Mouse (Mus musculus) hindbrain, postnatal 0 days (tissue): ENCODE measurements around the gene Triobp. TPM values are rescaled to one million over a fixed set of nuclear protein-coding genes. Genes with fewer than 3 reads are reported as not detected.

Experiments
- ATAC-seq: fragments of 200-750 bp; cut with Nextera tagmentation; 2 replicates; pipeline ENCODE4 v1.8.0; 2017; ENCODE audit warnings: mild to moderate bottlenecking, moderate TSS enrichment, moderate library complexity
- DNase-seq: peaks from one replicate; pipeline ENCODE4 v3.0.0-alpha.2; 2015; ENCODE audit warnings: low spot score
- H3K27ac ChIP-seq: fragments of 300-500 bp; sonication (generic); 2 replicates; pipeline ENCODE4 v1.5.1; 2014; ENCODE audit warnings: mild to moderate bottlenecking
- H3K27me3 ChIP-seq: fragments of 300-500 bp; sonication (generic); 2 replicates; pipeline ENCODE4 v1.6.1; 2014; ENCODE audit warnings: low read length, mixed read lengths; ENCODE audit not compliant: insufficient read depth
- H3K36me3 ChIP-seq: fragments of 300-500 bp; sonication (generic); 2 replicates; pipeline ENCODE4 v1.6.1; 2014; ENCODE audit warnings: low read length, mixed read lengths; ENCODE audit not compliant: insufficient read depth
- H3K4me1 ChIP-seq: fragments of 300-500 bp; sonication (generic); 2 replicates; pipeline ENCODE4 v1.6.1; 2014; ENCODE audit warnings: antibody characterized with exemption, low read length, mixed read lengths; ENCODE audit not compliant: insufficient read depth
- H3K4me2 ChIP-seq: fragments of 300-500 bp; sonication (generic); 2 replicates; pipeline ENCODE4 v1.6.1; 2014; ENCODE audit warnings: low read depth, mild to moderate bottlenecking, low read length, moderate library complexity, mixed read lengths
- H3K4me3 ChIP-seq: fragments of 300-500 bp; sonication (generic); 2 replicates; pipeline ENCODE4 v1.5.1; 2014; ENCODE audit warnings: low read length
- H3K9ac ChIP-seq: fragments of 300-500 bp; sonication (generic); replicated peaks from 2 replicates; pipeline ENCODE4 v1.6.1; 2014; ENCODE audit warnings: mild to moderate bottlenecking, low read length, moderate library complexity, mixed read lengths
- H3K9me3 ChIP-seq: fragments of 300-500 bp; sonication (generic); 2 replicates; pipeline ENCODE4 v1.6.1; 2016; ENCODE audit warnings: low read length, mixed read lengths
- CTCF ChIP-seq: IDR thresholded peaks from 2 replicates; pipeline ENCODE4 v1.5.1; 2016; ENCODE audit warnings: antibody characterized with exemption, control low read depth, low read depth
- WGBS: fragments of 180-500 bp; shearing (Covaris S2); extraction: QIAGEN DNeasy Blood & Tissue Kit; methylation state at CpG from one replicate; pipeline ENCODE4 v1.1.7; 2014; 5-methylcytosine and 5-hydroxymethylcytosine counted together
- polyA plus RNA-seq: library from polyadenylated mRNA; unstranded; fragments of >200 nt; fragmentation: Nextera tagmentation; extraction: Ambion mirVana; gene quantifications from 2 replicates; pipeline ENCODE4 v1.2.1, GENCODE M21; 2015
- total RNA-seq: library from RNA; depleted of rRNA; stranded (reverse); fragments of >200 nt; gene quantifications from 2 replicates; pipeline ENCODE4 v1.2.3, GENCODE M21; 2014

The Triobp gene
- total and polyA plus RNA-seq, 2 experiments from 2014 or later: 20.7 to 57.6 TPM

- no peak for TF ChIP-seq CTCF
- H3K36me3 ChIP-seq: no peaks in the 10 kb centered on the region
- H3K4me2 ChIP-seq: no peak overlapping the region
- WGBS: 36% methylated on average over 4 of the region's 4 CpGs
- no peaks in the 10 kb centered on the region for H3K27me3 ChIP-seq
- no peak overlapping the region for H3K27ac ChIP-seq
- H3K9ac ChIP-seq: peak overlapping the region; percentile 21; the same call in 1 of the 2 replicates
- peak; percentile 28 for DNase-seq
- ATAC-seq: no peak
- H3K9me3 ChIP-seq: no peaks in the 10 kb centered on the region
- H3K4me1 ChIP-seq: no peaks in the 10 kb centered on the region; the same call in 1 of the 2 replicates
- H3K4me3 ChIP-seq: no peak overlapping the region
These were observed 31.4 kb downstream of the Triobp start for GRCm38 (mm10) chr15:78978875-78979274.

- 87% methylated on average over 4 of the region's 4 CpGs for WGBS
- DNase-seq (no peak), ATAC-seq (no peak)
- Histone ChIP-seq H3K4me1 (no peaks in the 10 kb centered on the region; the same call in 1 of the 2 replicates), H3K27me3 (no peaks in the 10 kb centered on the region), H3K4me3 (no peak overlapping the region), H3K4me2 (no peak overlapping the region), H3K9ac (no peak overlapping the region), H3K9me3 (no peaks in the 10 kb centered on the region), H3K27ac (no peak overlapping the region), H3K36me3 (no peaks in the 10 kb centered on the region)
- no peak for TF ChIP-seq CTCF
These were observed 32.6 kb downstream of the Triobp start for GRCm38 (mm10) chr15:78980084-78980483.

- Histone ChIP-seq H3K4me2 (peak overlapping the region; percentile 61), H3K4me1 (no peaks in the 10 kb centered on the region; the same call in 1 of the 2 replicates), H3K4me3 (peak overlapping the region; percentile 48), H3K27me3 (no peaks in the 10 kb centered on the region), H3K27ac (peak overlapping the region; percentile 55), H3K9ac (peak overlapping the region; percentile 31; the same call in 1 of the 2 replicates), H3K9me3 (no peaks in the 10 kb centered on the region), H3K36me3 (no peaks in the 10 kb centered on the region)
- DNase-seq (peak; percentile 85), ATAC-seq (peak; percentile 83)
- TF ChIP-seq CTCF: no peak
- 2% methylated on average over 60 of the region's 67 CpGs for WGBS
These were observed 35.3 kb downstream of the Triobp start for GRCm38 (mm10) chr15:78982658-78983435.

- H3K4me2 ChIP-seq: peak overlapping the region; percentile 61
- peak; percentile 12 for ATAC-seq
- no peaks in the 10 kb centered on the region for H3K36me3 ChIP-seq
- no peaks in the 10 kb centered on the region for H3K27me3 ChIP-seq
- peak overlapping the region; percentile 55 for H3K27ac ChIP-seq
- WGBS: 5% methylated on average over 21 of the region's 21 CpGs
- TF ChIP-seq CTCF: no peak
- no peaks in the 10 kb centered on the region; the same call in 1 of the 2 replicates for H3K4me1 ChIP-seq
- no peaks in the 10 kb centered on the region for H3K9me3 ChIP-seq
- H3K4me3 ChIP-seq: peak overlapping the region; percentile 48
- DNase-seq: no peak
- H3K9ac ChIP-seq: peak overlapping the region; percentile 31; the same call in 1 of the 2 replicates
These were observed 36.1 kb downstream of the Triobp start for GRCm38 (mm10) chr15:78983436-78984285.

GRCm38 (mm10) chr15:78984286-78984778 is 36.8 kb downstream of the Triobp start:
- H3K4me1 ChIP-seq: no peaks in the 10 kb centered on the region; the same call in 1 of the 2 replicates
- no peak for TF ChIP-seq CTCF
- ATAC-seq (no peak), DNase-seq (no peak)
- H3K36me3 ChIP-seq: no peaks in the 10 kb centered on the region
- H3K27ac ChIP-seq: no peak overlapping the region
- WGBS: 46% methylated on average over 5 of the region's 5 CpGs
- no peak overlapping the region for H3K4me3 ChIP-seq
- no peaks in the 10 kb centered on the region for H3K9me3 ChIP-seq
- no peaks in the 10 kb centered on the region for H3K27me3 ChIP-seq
- H3K4me2 ChIP-seq: no peak overlapping the region
- no peak overlapping the region for H3K9ac ChIP-seq

GRCm38 (mm10) chr15:78986536-78987220 is 39.2 kb downstream of the Triobp start:
- H3K9me3 ChIP-seq: no peaks in the 10 kb centered on the region
- ATAC-seq: no peak
- DNase-seq: peak; percentile 31
- peaks cover 16% of the 10 kb centered on the region; the same call in 1 of the 2 replicates for H3K36me3 ChIP-seq
- no peak overlapping the region for H3K9ac ChIP-seq
- no peaks in the 10 kb centered on the region for H3K27me3 ChIP-seq
- TF ChIP-seq CTCF: no peak
- H3K27ac ChIP-seq: no peak overlapping the region
- 57% methylated on average over 11 of the region's 11 CpGs for WGBS
- H3K4me3 ChIP-seq: no peak overlapping the region
- H3K4me1 ChIP-seq: no peaks in the 10 kb centered on the region; the same call in 1 of the 2 replicates
- H3K4me2 ChIP-seq: no peak overlapping the region
